Mouse (Mus musculus) embryonic fibroblast, embryonic 13.5 days (primary cell): ENCODE results near the gene Gsap. TPM values are rescaled to one million over a fixed set of nuclear protein-coding genes. Genes with fewer than 3 reads are reported as not detected.
"Not testable (repeated sequence)": the region's sequence is repeated elsewhere in the genome, so short reads cannot be mapped to it uniquely, and the experiment has no call there.

ENCODE experiments used
- H3K27ac ChIP-seq: 2 replicates; pipeline ENCODE4 v1.5.1; 2012; ENCODE audit warnings: low read length, control low read depth, inconsistent platforms; ENCODE audit not compliant: insufficient read depth
- H3K4me1 ChIP-seq: 2 replicates; pipeline ENCODE4 v1.6.1; 2011; ENCODE audit warnings: low read length; ENCODE audit not compliant: control insufficient read depth, insufficient read depth
- H3K4me3 ChIP-seq: 2 replicates; pipeline ENCODE4 v1.5.1; 2011; ENCODE audit warnings: mild to moderate bottlenecking, control low read depth, low read length; ENCODE audit not compliant: insufficient read depth
- CTCF ChIP-seq: IDR thresholded peaks from 2 replicates; pipeline ENCODE4 v1.5.1; 2011; ENCODE audit warnings: mild to moderate bottlenecking, control low read depth, low read length, moderate library complexity, borderline replicate concordance; ENCODE audit not compliant: insufficient read depth
- POLR2A ChIP-seq: IDR thresholded peaks from 2 replicates; pipeline ENCODE4 v1.6.1; 2011; ENCODE audit warnings: low read depth, mild to moderate bottlenecking, control low read depth, low read length, moderate library complexity
- polyA plus RNA-seq: library from polyadenylated mRNA; stranded (reverse); fragments of >200 nt; gene quantifications from 2 replicates; pipeline ENCODE4 v1.2.4, GENCODE M21; 2011; ENCODE audit warnings: low read depth; ENCODE audit not compliant: missing spikeins, insufficient read length

Gene Gsap
- polyA plus RNA-seq, 1 experiment, result 4.6 TPM

DNA sequence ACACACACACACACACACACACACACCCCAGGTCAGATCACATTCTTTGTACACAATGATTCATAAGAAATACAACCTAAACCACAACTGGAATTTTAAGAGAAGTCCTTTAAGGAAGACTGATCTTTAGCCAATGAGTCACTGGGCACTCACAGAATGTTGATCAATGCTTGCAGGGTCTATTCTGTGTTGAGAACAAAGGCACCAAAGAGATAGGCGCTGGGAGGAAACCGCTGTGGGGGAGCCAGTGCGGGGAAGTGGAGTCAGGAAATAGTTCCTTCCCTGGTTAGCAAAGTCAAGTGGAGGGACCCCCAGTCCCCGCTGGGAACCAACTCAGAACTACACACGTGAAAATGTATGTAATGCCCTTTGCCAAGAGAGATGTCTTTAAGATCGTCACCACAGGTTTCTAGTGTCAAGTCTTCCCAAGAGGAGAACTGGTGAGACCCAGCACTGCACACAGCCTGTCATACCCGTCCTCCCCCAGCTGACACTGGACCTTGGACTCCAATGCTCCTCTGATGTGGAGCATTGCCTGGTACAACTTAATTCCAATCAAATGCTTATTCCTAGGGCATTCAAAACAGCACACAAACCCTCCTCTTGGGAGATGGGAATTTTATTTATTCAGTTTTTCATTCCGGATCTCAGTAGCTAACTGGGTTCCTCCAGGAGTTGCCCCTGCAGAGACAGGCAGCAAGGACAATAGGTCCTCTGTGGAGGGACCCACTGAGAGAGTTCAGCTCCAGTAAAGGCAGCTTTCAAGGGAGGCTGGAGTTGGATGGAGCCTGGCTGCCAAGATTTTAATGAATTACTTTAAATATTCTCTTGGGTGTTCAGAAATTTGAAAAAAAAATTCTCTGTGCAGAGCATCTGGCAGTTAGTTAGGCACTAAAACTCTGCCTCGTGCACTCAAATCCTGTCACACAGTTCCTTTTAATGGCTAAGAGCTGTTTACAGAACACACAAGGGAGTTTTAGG lies 10.6 kb upstream of the Gsap start:
- Histone ChIP-seq H3K27ac (peak overlapping the region; percentile 53), H3K4me1 (peaks cover 9% of the 10 kb centered on the region), H3K4me3 (no peak overlapping the region)
- TF ChIP-seq POLR2A (no peak), CTCF (no peak)

DNA sequence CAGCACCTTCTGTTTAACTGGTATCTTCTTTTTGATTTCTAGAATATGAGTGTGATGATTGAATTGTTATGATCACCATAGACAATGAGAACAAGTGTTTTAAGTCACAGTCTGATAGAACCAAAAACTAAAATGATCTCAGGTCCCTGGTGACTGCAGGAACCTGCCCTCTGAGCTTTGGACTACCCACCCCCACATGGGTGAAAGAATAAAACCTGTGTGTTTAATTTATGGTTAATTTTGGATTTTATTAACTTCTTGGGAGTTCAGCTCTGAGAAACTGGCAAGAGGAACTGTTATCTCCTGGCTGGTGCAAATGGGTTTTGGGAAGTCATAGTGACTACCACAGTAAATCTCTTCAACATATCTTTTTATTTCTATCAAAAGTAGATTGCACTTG lies 6.6 kb upstream of the Gsap start:
- Histone ChIP-seq H3K4me1 (peaks cover 4% of the 10 kb centered on the region), H3K4me3 (no peak overlapping the region), H3K27ac (no peak overlapping the region)
- TF ChIP-seq CTCF (no peak), POLR2A (no peak)

DNA sequence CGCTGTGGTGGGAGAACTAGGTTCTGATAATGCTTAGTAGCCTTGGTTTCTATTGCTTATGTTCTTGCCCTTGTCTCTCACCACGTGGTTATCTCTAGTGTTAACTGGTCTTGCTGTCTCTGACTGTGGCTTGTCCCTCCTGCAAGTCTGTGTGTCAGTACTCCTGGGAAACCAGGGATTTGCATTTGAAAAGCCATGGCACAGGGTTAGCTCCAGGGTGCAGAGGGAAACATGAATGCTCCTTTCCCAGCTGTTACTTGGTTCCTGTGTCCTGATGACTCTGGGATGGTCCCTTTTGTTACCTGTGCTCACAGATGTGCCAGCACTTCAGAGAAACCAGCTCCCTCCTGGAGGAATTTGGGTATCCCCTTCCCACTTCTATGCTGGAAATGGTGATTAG lies 3.0 kb upstream of the Gsap start:
- H3K4me1 ChIP-seq, H3K4me3 ChIP-seq, H3K27ac ChIP-seq: not testable (repeated sequence)

DNA sequence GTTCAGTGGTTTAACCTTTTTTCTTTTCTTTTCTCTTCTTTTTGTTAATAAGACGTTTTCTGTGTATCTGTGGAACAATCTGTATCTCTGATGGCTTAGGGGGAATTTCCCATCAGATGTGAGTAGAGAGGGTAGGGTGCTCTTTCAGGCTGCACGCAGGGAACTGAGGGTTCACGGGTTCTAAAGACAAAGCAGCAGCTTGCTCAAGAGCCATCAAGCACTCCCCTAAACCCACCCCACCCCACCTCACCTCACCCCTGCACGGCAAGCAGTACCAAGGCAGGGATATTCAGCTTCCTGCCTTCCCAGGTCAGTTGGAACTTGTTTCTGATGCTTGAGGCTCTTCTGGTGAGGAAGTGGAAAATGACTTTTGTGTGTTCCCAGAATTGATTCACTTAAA lies 766 bp downstream of the Gsap start:
- Histone ChIP-seq H3K27ac (no peak overlapping the region), H3K4me1 (peaks cover 5% of the 10 kb centered on the region; the same call in 1 of the 2 replicates), H3K4me3 (peak overlapping the region; percentile 64; the same call in 1 of the 2 replicates)
- no peak for TF ChIP-seq POLR2A
- no peak for TF ChIP-seq CTCF

DNA sequence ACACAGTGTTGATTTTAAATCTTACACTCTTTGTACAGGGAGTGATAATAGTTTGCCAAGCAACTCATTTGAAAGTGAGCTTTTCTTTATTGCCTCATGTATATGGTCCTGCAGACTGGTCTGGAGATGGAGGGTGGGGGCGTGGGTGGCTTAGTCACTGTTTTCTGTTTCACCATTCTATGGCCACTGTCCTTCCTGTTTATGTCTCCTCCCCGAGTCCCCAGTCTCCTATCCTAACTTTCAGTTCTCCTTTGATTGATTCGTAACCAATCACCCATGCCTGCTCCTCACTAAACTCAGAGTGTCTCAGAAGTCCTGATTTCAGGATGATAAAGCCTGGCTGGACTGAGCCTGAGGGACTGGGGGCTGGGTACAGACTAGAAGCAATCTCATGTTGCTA lies 2.4 kb downstream of the Gsap start:
- 0 out of 2 replicates have a peak overlapping the region, but pooled peaks have one; percentile 0 for H3K27ac ChIP-seq
- H3K4me1 ChIP-seq, result peaks cover 5% of the 10 kb centered on the region; the same call in 1 of the 2 replicates
- TF ChIP-seq POLR2A (no peak), CTCF (no peak)
- H3K4me3 ChIP-seq, result no peak overlapping the region

DNA sequence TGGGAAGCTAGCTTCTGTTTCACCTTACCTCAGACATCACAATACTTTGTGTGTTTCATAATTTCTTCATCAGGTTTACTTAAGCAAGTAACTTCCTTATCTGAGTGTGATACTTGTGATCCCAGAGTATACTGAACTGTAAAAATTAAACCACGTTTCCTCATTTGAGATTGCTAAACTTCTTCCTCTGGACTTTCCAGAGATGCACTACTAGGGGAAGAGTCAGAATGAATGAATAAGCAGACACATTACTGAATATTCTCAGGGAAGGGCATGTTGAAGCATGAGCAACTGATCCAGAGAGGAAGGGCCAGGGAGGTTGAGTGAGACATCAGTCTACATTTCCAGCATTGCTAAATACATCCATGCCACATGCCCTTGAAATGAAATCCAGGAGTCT lies 3.0 kb downstream of the Gsap start:
- TF ChIP-seq POLR2A (no peak), CTCF (no peak)
- Histone ChIP-seq H3K4me3 (no peak overlapping the region), H3K27ac (no peak overlapping the region), H3K4me1 (peaks cover 5% of the 10 kb centered on the region; the same call in 1 of the 2 replicates)

DNA sequence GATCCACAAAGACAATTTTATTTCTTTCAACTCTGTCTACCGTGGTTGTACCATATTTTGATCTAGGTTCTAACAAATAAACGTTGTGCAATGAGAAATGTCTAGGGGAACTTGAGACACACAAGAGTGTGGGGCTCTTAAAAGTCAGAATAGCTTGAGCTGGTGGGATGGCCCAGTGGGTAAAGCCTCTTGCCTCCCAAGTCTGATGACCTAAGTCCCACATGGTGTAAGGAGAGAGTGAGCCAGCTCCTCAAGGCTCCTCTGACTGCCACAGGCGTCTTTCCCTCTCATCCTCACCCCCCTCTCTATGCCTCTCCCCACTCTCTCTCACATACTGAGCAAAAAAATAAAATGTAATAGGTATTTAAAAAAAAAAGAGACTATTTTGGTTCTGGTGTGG lies 3.4 kb downstream of the Gsap start:
- TF ChIP-seq CTCF, result no peak
- TF ChIP-seq POLR2A, result no peak
- H3K27ac ChIP-seq, result no peak overlapping the region
- H3K4me1 ChIP-seq, result peaks cover 5% of the 10 kb centered on the region; the same call in 1 of the 2 replicates
- no peak overlapping the region for H3K4me3 ChIP-seq

DNA sequence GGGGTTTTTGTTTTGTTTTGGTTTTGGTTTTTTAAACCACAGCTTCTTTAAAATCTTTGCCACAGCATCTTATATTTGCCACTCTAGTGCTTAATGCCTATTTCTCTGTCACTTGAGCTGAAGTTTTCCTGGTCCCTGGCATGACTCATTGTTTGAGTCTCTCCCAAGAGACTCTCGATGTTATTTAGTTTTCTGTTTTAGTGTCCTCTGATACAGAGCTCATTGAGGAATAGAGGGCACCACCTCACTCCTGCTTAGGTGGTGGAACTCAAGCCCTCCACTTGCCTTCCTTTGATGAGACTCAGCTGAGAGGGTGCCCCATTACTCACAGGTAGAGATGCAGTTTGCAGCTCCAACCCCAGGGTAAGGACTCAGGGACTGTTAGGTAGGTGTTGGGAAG lies 17.4 kb downstream of the Gsap start:
- Histone ChIP-seq H3K4me3 (no peak overlapping the region), H3K4me1 (no peaks in the 10 kb centered on the region), H3K27ac (no peak overlapping the region)
- no peak for TF ChIP-seq CTCF
- TF ChIP-seq POLR2A, result no peak

DNA sequence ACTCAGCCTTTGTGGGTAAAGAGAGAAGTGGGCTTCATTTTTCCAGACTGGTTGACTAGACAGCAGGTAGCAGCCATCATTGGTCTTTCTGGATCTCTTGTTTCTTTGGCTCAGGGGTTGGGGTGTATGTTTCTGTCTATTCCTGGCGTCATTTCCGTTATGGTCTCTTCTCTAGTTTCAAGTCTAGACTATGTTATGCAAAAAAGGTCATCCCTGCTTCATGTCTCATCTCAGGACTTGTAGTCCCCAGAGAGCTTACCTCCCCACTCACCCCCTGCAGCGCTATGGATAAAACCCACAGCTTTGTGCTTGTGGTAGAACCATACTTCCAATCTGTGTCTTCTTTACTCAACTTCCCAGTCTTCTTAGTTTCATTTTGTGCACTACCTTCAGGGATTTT lies 18.1 kb downstream of the Gsap start:
- no peak for TF ChIP-seq CTCF
- no peak for TF ChIP-seq POLR2A
- H3K4me3 ChIP-seq, result no peak overlapping the region
- no peaks in the 10 kb centered on the region for H3K4me1 ChIP-seq
- no peak overlapping the region for H3K27ac ChIP-seq

DNA sequence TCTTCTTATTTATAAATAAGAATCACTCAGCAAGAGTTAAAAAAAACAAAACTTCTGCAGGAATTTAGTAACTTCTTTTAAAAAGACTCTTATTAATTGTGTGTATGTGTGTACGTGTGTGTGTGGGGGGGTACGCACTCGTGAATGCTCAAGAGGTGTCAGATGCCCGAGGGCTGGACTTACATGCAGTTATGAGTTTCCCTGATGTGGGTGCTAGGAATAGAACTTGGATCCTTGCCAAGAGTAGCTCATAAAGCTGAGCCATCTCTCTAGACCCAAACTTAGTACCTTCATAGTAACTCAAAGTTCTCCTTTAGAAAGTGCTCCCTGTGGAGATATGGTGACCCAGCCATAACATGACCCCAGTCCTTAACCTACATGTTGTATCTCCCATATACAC lies 20.0 kb downstream of the Gsap start:
- no peak overlapping the region for H3K4me3 ChIP-seq
- no peak overlapping the region for H3K27ac ChIP-seq
- TF ChIP-seq CTCF, result no peak
- TF ChIP-seq POLR2A, result no peak
- no peaks in the 10 kb centered on the region for H3K4me1 ChIP-seq

DNA sequence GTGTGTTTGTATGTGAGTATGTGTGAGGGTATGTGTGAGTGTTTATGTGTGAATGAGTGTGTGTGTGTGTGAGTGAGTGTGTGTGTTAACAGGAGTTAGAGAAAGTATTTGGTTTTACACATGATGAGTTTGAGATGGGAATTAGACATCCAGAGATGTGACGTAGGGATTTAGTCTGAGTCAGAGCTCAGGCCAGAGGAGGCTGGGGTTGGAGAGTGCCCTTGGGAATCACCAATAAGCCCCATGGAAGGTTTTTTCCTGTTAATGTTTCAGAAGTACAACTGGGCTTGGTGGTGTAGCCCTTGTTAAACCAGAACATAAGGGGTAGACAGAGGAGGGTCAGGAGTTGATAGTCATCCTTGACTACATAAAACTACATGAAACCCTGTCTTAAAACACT lies 25.4 kb downstream of the Gsap start:
- H3K4me3 ChIP-seq, result no peak overlapping the region
- H3K4me1 ChIP-seq, result no peaks in the 10 kb centered on the region
- no peak overlapping the region for H3K27ac ChIP-seq
- TF ChIP-seq POLR2A, result no peak
